Mouse (Mus musculus): ENCODE measurements at regions not wholly inside any gene's neighbourhood (a gene's known extent, or its start where the extent isn't known, plus 50 kb on each side); places are given as distances from the start of the nearest gene placed in this dataset.

GRCm38 (mm10) chr11:117413133-117413532, 71.0 kb upstream of the Gm11733 start:
- Histone ChIP-seq H3K27ac (ENCODE audit: low read depth, low read length) (no peak overlapping the region), H3K9me3 (ENCODE audit: control insufficient read depth, low read length) (no peaks in the 10 kb centered on the region), H3K27me3 (replicated peaks; ENCODE audit: control insufficient read depth, insufficient read depth, low read length) (peaks cover 3% of the 10 kb centered on the region; the same call in 1 of the 2 replicates), H3K4me3 (ENCODE audit: low read length) (no peak overlapping the region), H3K36me3 (ENCODE audit: control insufficient read depth, insufficient read depth, low read length) (no peaks in the 10 kb centered on the region), H3K4me1 (ENCODE audit: control insufficient read depth, insufficient read depth, low read depth, low read length) (peaks cover 45% of the 10 kb centered on the region), H3K4me2 (ENCODE audit: low read length) (no peak overlapping the region), H3K9ac (ENCODE audit: low read depth, low read length) (no peak overlapping the region)
- 16% methylated on average over 6 of the region's 7 CpGs for WGBS
- ATAC-seq = no peak

- H3K9me3 ChIP-seq (ENCODE audit: control insufficient read depth, low read length) = no peaks in the 10 kb centered on the region
- no peak for ATAC-seq
- H3K27me3 ChIP-seq (replicated peaks; ENCODE audit: control insufficient read depth, insufficient read depth, low read length) = peaks cover 1% of the 10 kb centered on the region
- 17% methylated on average over 11 of the region's 11 CpGs for WGBS
- H3K4me2 ChIP-seq (ENCODE audit: low read length) = no peak overlapping the region
- H3K4me3 ChIP-seq (ENCODE audit: low read length) = no peak overlapping the region
- H3K9ac ChIP-seq (ENCODE audit: low read depth, low read length) = no peak overlapping the region
- H3K36me3 ChIP-seq (ENCODE audit: control insufficient read depth, insufficient read depth, low read length) = no peaks in the 10 kb centered on the region
- H3K27ac ChIP-seq (ENCODE audit: low read depth, low read length) = no peak overlapping the region
- peaks cover 35% of the 10 kb centered on the region for H3K4me1 ChIP-seq (ENCODE audit: control insufficient read depth, insufficient read depth, low read depth, low read length)
Observed at GRCm38 (mm10) chr11:117413942-117414705, 70.0 kb upstream of the Gm11733 start.

GRCm38 (mm10) chr11:117414871-117415323, 69.3 kb upstream of the Gm11733 start:
- H3K9ac ChIP-seq (ENCODE audit: low read depth, low read length) = peak overlapping the region; percentile 47
- H3K36me3 ChIP-seq (ENCODE audit: control insufficient read depth, insufficient read depth, low read length) = no peaks in the 10 kb centered on the region
- H3K4me2 ChIP-seq (ENCODE audit: low read length) = peak overlapping the region; percentile 57
- peak; percentile 41; the same call in 1 of the 2 replicates for ATAC-seq
- H3K4me3 ChIP-seq (ENCODE audit: low read length) = peak overlapping the region; percentile 22
- H3K27ac ChIP-seq (ENCODE audit: low read depth, low read length) = no peak overlapping the region; the same call in 1 of the 2 replicates
- no peaks in the 10 kb centered on the region for H3K9me3 ChIP-seq (ENCODE audit: control insufficient read depth, low read length)
- peaks cover 27% of the 10 kb centered on the region for H3K4me1 ChIP-seq (ENCODE audit: control insufficient read depth, insufficient read depth, low read depth, low read length)
- WGBS = under 1% methylated on average over 21 of the region's 21 CpGs
- H3K27me3 ChIP-seq (replicated peaks; ENCODE audit: control insufficient read depth, insufficient read depth, low read length) = peaks cover under 1% of the 10 kb centered on the region; the same call in 1 of the 2 replicates

- H3K4me2 ChIP-seq (ENCODE audit: low read length) = peak overlapping the region; percentile 57
Observed at GRCm38 (mm10) chr11:117415466-117415865, 68.7 kb upstream of the Gm11733 start.

GRCm38 (mm10) chr11:117415955-117416354, 68.2 kb upstream of the Gm11733 start:
- Histone ChIP-seq H3K4me1 (ENCODE audit: control insufficient read depth, insufficient read depth, low read depth, low read length) (peaks cover 22% of the 10 kb centered on the region), H3K27ac (ENCODE audit: low read depth, low read length) (no peak overlapping the region), H3K4me2 (ENCODE audit: low read length) (peak overlapping the region; percentile 57), H3K9ac (ENCODE audit: low read depth, low read length) (0 out of 2 replicates have a peak overlapping the region, but pooled peaks have one; percentile 13), H3K27me3 (replicated peaks; ENCODE audit: control insufficient read depth, insufficient read depth, low read length) (peaks cover 3% of the 10 kb centered on the region; the same call in 1 of the 2 replicates), H3K36me3 (ENCODE audit: control insufficient read depth, insufficient read depth, low read length) (no peaks in the 10 kb centered on the region), H3K4me3 (ENCODE audit: low read length) (no peak overlapping the region), H3K9me3 (ENCODE audit: control insufficient read depth, low read length) (no peaks in the 10 kb centered on the region)
- 9% methylated on average over 13 of the region's 13 CpGs for WGBS
- no peak for ATAC-seq

More at GRCm38 (mm10) chr11:117415466-117415865, 68.7 kb upstream of the Gm11733 start:
- H3K9me3 ChIP-seq (ENCODE audit: control insufficient read depth, low read length) = no peaks in the 10 kb centered on the region
- no peaks in the 10 kb centered on the region for H3K36me3 ChIP-seq (ENCODE audit: control insufficient read depth, insufficient read depth, low read length)
- H3K4me1 ChIP-seq (ENCODE audit: control insufficient read depth, insufficient read depth, low read depth, low read length) = peaks cover 22% of the 10 kb centered on the region
- no peak for ATAC-seq
- H3K9ac ChIP-seq (ENCODE audit: low read depth, low read length) = no peak overlapping the region
- H3K4me3 ChIP-seq (ENCODE audit: low read length) = no peak overlapping the region
- H3K27me3 ChIP-seq (replicated peaks; ENCODE audit: control insufficient read depth, insufficient read depth, low read length) = peaks cover 3% of the 10 kb centered on the region; the same call in 1 of the 2 replicates
- no peak overlapping the region for H3K27ac ChIP-seq (ENCODE audit: low read depth, low read length)
- WGBS = under 1% methylated on average over 14 of the region's 14 CpGs

- Histone ChIP-seq H3K27me3 (replicated peaks; ENCODE audit: control insufficient read depth, insufficient read depth, low read length) (peaks cover 3% of the 10 kb centered on the region; the same call in 1 of the 2 replicates), H3K4me1 (ENCODE audit: control insufficient read depth, insufficient read depth, low read depth, low read length) (peaks cover 22% of the 10 kb centered on the region), H3K9ac (ENCODE audit: low read depth, low read length) (no peak overlapping the region), H3K36me3 (ENCODE audit: control insufficient read depth, insufficient read depth, low read length) (no peaks in the 10 kb centered on the region), H3K4me3 (ENCODE audit: low read length) (no peak overlapping the region), H3K4me2 (ENCODE audit: low read length) (no peak overlapping the region), H3K27ac (ENCODE audit: low read depth, low read length) (no peak overlapping the region), H3K9me3 (ENCODE audit: control insufficient read depth, low read length) (no peaks in the 10 kb centered on the region)
- 59% methylated on average over 8 of the region's 8 CpGs for WGBS
- ATAC-seq = no peak
Observed at GRCm38 (mm10) chr11:117416984-117417670, 67.0 kb upstream of the Gm11733 start.

GRCm38 (mm10) chr11:117417959-117418574, 66.1 kb upstream of the Gm11733 start:
- 56% methylated on average over 9 of the region's 9 CpGs for WGBS
- Histone ChIP-seq H3K9ac (ENCODE audit: low read depth, low read length) (no peak overlapping the region), H3K4me2 (ENCODE audit: low read length) (no peak overlapping the region), H3K27ac (ENCODE audit: low read depth, low read length) (no peak overlapping the region), H3K9me3 (ENCODE audit: control insufficient read depth, low read length) (no peaks in the 10 kb centered on the region), H3K36me3 (ENCODE audit: control insufficient read depth, insufficient read depth, low read length) (no peaks in the 10 kb centered on the region), H3K4me3 (ENCODE audit: low read length) (no peak overlapping the region), H3K4me1 (ENCODE audit: control insufficient read depth, insufficient read depth, low read depth, low read length) (peaks cover 21% of the 10 kb centered on the region), H3K27me3 (replicated peaks; ENCODE audit: control insufficient read depth, insufficient read depth, low read length) (peaks cover 3% of the 10 kb centered on the region; the same call in 1 of the 2 replicates)
- ATAC-seq = no peak

- no peak for ATAC-seq
- Histone ChIP-seq H3K4me2 (ENCODE audit: low read length) (no peak overlapping the region), H3K36me3 (ENCODE audit: control insufficient read depth, insufficient read depth, low read length) (no peaks in the 10 kb centered on the region), H3K27me3 (replicated peaks; ENCODE audit: control insufficient read depth, insufficient read depth, low read length) (peaks cover 3% of the 10 kb centered on the region; the same call in 1 of the 2 replicates), H3K4me1 (ENCODE audit: control insufficient read depth, insufficient read depth, low read depth, low read length) (peaks cover 16% of the 10 kb centered on the region), H3K9ac (ENCODE audit: low read depth, low read length) (no peak overlapping the region), H3K4me3 (ENCODE audit: low read length) (no peak overlapping the region), H3K9me3 (ENCODE audit: control insufficient read depth, low read length) (no peaks in the 10 kb centered on the region), H3K27ac (ENCODE audit: low read depth, low read length) (no peak overlapping the region)
- WGBS = 64% methylated on average over 3 of the region's 3 CpGs
Observed at GRCm38 (mm10) chr11:117418939-117419338, 65.2 kb upstream of the Gm11733 start.

Data from hindbrain, embryonic 16.5 days (tissue).